Mouse (Mus musculus) hindbrain, postnatal 0 days (tissue): ENCODE measurements at regions not wholly inside any gene's neighbourhood (a gene's known extent, or its start where the extent isn't known, plus 50 kb on each side); places are given as distances from the start of the nearest gene placed in this dataset.

Experiments
- ATAC-seq: fragments of 200-750 bp; cut with Nextera tagmentation; 2 replicates; pipeline ENCODE4 v1.8.0; 2017; ENCODE audit warnings: mild to moderate bottlenecking, moderate TSS enrichment, moderate library complexity
- DNase-seq: peaks from one replicate; pipeline ENCODE4 v3.0.0-alpha.2; 2015; ENCODE audit warnings: low spot score
- H3K27ac ChIP-seq: fragments of 300-500 bp; sonication (generic); 2 replicates; pipeline ENCODE4 v1.5.1; 2014; ENCODE audit warnings: mild to moderate bottlenecking
- H3K27me3 ChIP-seq: fragments of 300-500 bp; sonication (generic); 2 replicates; pipeline ENCODE4 v1.6.1; 2014; ENCODE audit warnings: low read length, mixed read lengths; ENCODE audit not compliant: insufficient read depth
- H3K36me3 ChIP-seq: fragments of 300-500 bp; sonication (generic); 2 replicates; pipeline ENCODE4 v1.6.1; 2014; ENCODE audit warnings: low read length, mixed read lengths; ENCODE audit not compliant: insufficient read depth
- H3K4me1 ChIP-seq: fragments of 300-500 bp; sonication (generic); 2 replicates; pipeline ENCODE4 v1.6.1; 2014; ENCODE audit warnings: antibody characterized with exemption, low read length, mixed read lengths; ENCODE audit not compliant: insufficient read depth
- H3K4me2 ChIP-seq: fragments of 300-500 bp; sonication (generic); 2 replicates; pipeline ENCODE4 v1.6.1; 2014; ENCODE audit warnings: low read depth, mild to moderate bottlenecking, low read length, moderate library complexity, mixed read lengths
- H3K4me3 ChIP-seq: fragments of 300-500 bp; sonication (generic); 2 replicates; pipeline ENCODE4 v1.5.1; 2014; ENCODE audit warnings: low read length
- H3K9ac ChIP-seq: fragments of 300-500 bp; sonication (generic); replicated peaks from 2 replicates; pipeline ENCODE4 v1.6.1; 2014; ENCODE audit warnings: mild to moderate bottlenecking, low read length, moderate library complexity, mixed read lengths
- H3K9me3 ChIP-seq: fragments of 300-500 bp; sonication (generic); 2 replicates; pipeline ENCODE4 v1.6.1; 2016; ENCODE audit warnings: low read length, mixed read lengths
- CTCF ChIP-seq: IDR thresholded peaks from 2 replicates; pipeline ENCODE4 v1.5.1; 2016; ENCODE audit warnings: antibody characterized with exemption, control low read depth, low read depth
- WGBS: fragments of 180-500 bp; shearing (Covaris S2); extraction: QIAGEN DNeasy Blood & Tissue Kit; methylation state at CpG from one replicate; pipeline ENCODE4 v1.1.7; 2014; 5-methylcytosine and 5-hydroxymethylcytosine counted together

GRCm38 (mm10) chrX:11482141-11482540 is 154.5 kb downstream of the H2al1j start:
- 0 out of 2 replicates have a peak, but pooled peaks have one; percentile 38 for ATAC-seq
- Histone ChIP-seq H3K27me3 (no peaks in the 10 kb centered on the region), H3K9me3 (no peaks in the 10 kb centered on the region), H3K4me2 (no peak overlapping the region), H3K36me3 (no peaks in the 10 kb centered on the region), H3K4me3 (no peak overlapping the region), H3K27ac (no peak overlapping the region), H3K4me1 (no peaks in the 10 kb centered on the region), H3K9ac (no peak overlapping the region)
- WGBS, result 51% methylated on average over 7 of the region's 7 CpGs
- no peak for TF ChIP-seq CTCF
- DNase-seq, result peak; percentile 57

GRCm38 (mm10) chrX:11486588-11486987 is 159.0 kb downstream of the H2al1j start:
- TF ChIP-seq CTCF, result no peak
- H3K27ac ChIP-seq, result no peak overlapping the region
- no peaks in the 10 kb centered on the region for H3K27me3 ChIP-seq
- H3K4me1 ChIP-seq, result no peaks in the 10 kb centered on the region
- H3K9me3 ChIP-seq, result no peaks in the 10 kb centered on the region
- H3K9ac ChIP-seq, result no peak overlapping the region
- no peak overlapping the region for H3K4me3 ChIP-seq
- no peak for ATAC-seq
- 52% methylated on average over 2 of the region's 2 CpGs for WGBS
- H3K4me2 ChIP-seq, result no peak overlapping the region
- H3K36me3 ChIP-seq, result no peaks in the 10 kb centered on the region
- DNase-seq, result no peak

- no peak overlapping the region for H3K4me3 ChIP-seq
- 51% methylated on average over 5 of the region's 5 CpGs for WGBS
- H3K9ac ChIP-seq, result no peak overlapping the region
- DNase-seq, result no peak
- no peaks in the 10 kb centered on the region for H3K36me3 ChIP-seq
- no peak overlapping the region for H3K4me2 ChIP-seq
- H3K4me1 ChIP-seq, result no peaks in the 10 kb centered on the region
- no peaks in the 10 kb centered on the region for H3K27me3 ChIP-seq
- no peak overlapping the region for H3K27ac ChIP-seq
- ATAC-seq, result no peak
- no peak for TF ChIP-seq CTCF
- no peaks in the 10 kb centered on the region for H3K9me3 ChIP-seq
Observed at GRCm38 (mm10) chrX:11487876-11488275, 160.3 kb downstream of the H2al1j start.

GRCm38 (mm10) chrX:11490146-11490693 is 162.6 kb downstream of the H2al1j start:
- ATAC-seq (no peak), DNase-seq (no peak)
- no peaks in the 10 kb centered on the region for H3K36me3 ChIP-seq
- H3K9ac ChIP-seq, result no peak overlapping the region
- no peak for TF ChIP-seq CTCF
- H3K4me1 ChIP-seq, result 0 out of 2 replicates have a peak, but pooled peaks cover 3% of the 10 kb centered on the region
- no peak overlapping the region for H3K27ac ChIP-seq
- no peaks in the 10 kb centered on the region for H3K27me3 ChIP-seq
- no peaks in the 10 kb centered on the region for H3K9me3 ChIP-seq
- no peak overlapping the region for H3K4me3 ChIP-seq
- H3K4me2 ChIP-seq, result no peak overlapping the region
- 41% methylated on average over 5 of the region's 5 CpGs for WGBS

GRCm38 (mm10) chrX:11491235-11491634 is 163.6 kb downstream of the H2al1j start:
- DNase-seq (no peak), ATAC-seq (no peak)
- Histone ChIP-seq H3K4me1 (0 out of 2 replicates have a peak, but pooled peaks cover 3% of the 10 kb centered on the region), H3K27ac (no peak overlapping the region), H3K9me3 (no peaks in the 10 kb centered on the region), H3K4me2 (no peak overlapping the region), H3K27me3 (no peaks in the 10 kb centered on the region), H3K9ac (no peak overlapping the region), H3K4me3 (no peak overlapping the region), H3K36me3 (no peaks in the 10 kb centered on the region)
- no peak for TF ChIP-seq CTCF
- WGBS, result 34% methylated on average over 5 of the region's 5 CpGs

GRCm38 (mm10) chrX:11491676-11492391 is 164.2 kb downstream of the H2al1j start:
- H3K4me3 ChIP-seq, result no peak overlapping the region
- H3K9me3 ChIP-seq, result no peaks in the 10 kb centered on the region
- no peaks in the 10 kb centered on the region for H3K36me3 ChIP-seq
- H3K9ac ChIP-seq, result no peak overlapping the region
- no peaks in the 10 kb centered on the region for H3K27me3 ChIP-seq
- ATAC-seq (no peak), DNase-seq (peak; percentile 35)
- no peak overlapping the region; the same call in 1 of the 2 replicates for H3K27ac ChIP-seq
- TF ChIP-seq CTCF, result no peak
- H3K4me1 ChIP-seq, result 0 out of 2 replicates have a peak, but pooled peaks cover 3% of the 10 kb centered on the region
- 37% methylated on average over 31 of the region's 32 CpGs for WGBS
- H3K4me2 ChIP-seq, result peak overlapping the region; percentile 40; the same call in 1 of the 2 replicates
